Mouse (Mus musculus) megakaryocyte, embryonic 14.5 days (primary cell): ENCODE results near the gene Usp35. TPM values are rescaled to one million over a fixed set of nuclear protein-coding genes. Genes with fewer than 3 reads are reported as not detected.

Experiments
- H3K27me3 ChIP-seq: replicated peaks from 2 replicates; pipeline ENCODE3; 2012; ENCODE audit warnings: inconsistent platforms
- H3K36me3 ChIP-seq: replicated peaks from 2 replicates; pipeline ENCODE3; 2012; ENCODE audit warnings: low read length, inconsistent platforms, mixed read lengths
- H3K4me1 ChIP-seq: 2 replicates; pipeline ENCODE4 v1.6.1; 2012; ENCODE audit warnings: inconsistent platforms
- H3K4me3 ChIP-seq: replicated peaks from 2 replicates; pipeline ENCODE3; 2012; ENCODE audit warnings: moderate library complexity, mild to moderate bottlenecking, inconsistent platforms
- H3K9me3 ChIP-seq: 2 replicates; pipeline ENCODE4 v1.6.1; 2012; ENCODE audit warnings: inconsistent platforms
- FLI1 ChIP-seq: IDR thresholded peaks from 2 replicates; pipeline ENCODE4 v1.6.1; 2012; ENCODE audit warnings: low read length, inconsistent platforms, mixed read lengths
- GATA1 ChIP-seq: IDR thresholded peaks from 3 replicates; pipeline ENCODE4 v1.6.1; 2012; ENCODE audit warnings: mixed read lengths, low read length, inconsistent platforms, borderline replicate concordance
- polyA plus RNA-seq: library from polyadenylated mRNA; stranded (reverse); fragments of >175 nt; gene quantifications from 2 replicates; pipeline ENCODE4 v1.2.3, GENCODE M21; 2012; ENCODE audit warnings: low replicate concordance; ENCODE audit not compliant: insufficient read depth

Gene Usp35
- polyA plus RNA-seq, 1 experiment = 2.3 TPM

DNA sequence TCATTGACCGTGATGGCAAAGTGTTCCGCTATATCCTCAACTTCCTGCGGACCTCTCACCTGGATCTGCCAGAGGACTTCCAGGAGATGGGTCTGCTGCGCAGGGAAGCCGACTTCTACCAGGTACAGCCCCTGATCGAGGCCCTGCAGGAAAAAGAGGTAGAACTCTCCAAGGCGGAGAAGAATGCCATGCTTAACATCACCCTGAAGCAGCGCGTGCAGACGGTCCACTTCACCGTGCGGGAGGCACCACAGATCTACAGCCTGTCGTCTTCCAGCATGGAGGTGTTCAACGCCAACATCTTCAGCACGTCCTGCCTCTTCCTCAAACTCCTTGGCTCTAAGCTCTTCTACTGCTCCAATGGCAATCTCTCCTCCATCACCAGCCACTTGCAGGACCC, 15.6 kb upstream of the Usp35 start:
- TF ChIP-seq FLI1 = no peak
- no peak for TF ChIP-seq GATA1
- Histone ChIP-seq H3K27me3 (peaks cover 36% of the 10 kb centered on the region), H3K4me3 (peak overlapping the region; percentile 24), H3K36me3 (peaks cover 24% of the 10 kb centered on the region), H3K9me3 (no peaks in the 10 kb centered on the region), H3K4me1 (peaks cover 33% of the 10 kb centered on the region)

DNA sequence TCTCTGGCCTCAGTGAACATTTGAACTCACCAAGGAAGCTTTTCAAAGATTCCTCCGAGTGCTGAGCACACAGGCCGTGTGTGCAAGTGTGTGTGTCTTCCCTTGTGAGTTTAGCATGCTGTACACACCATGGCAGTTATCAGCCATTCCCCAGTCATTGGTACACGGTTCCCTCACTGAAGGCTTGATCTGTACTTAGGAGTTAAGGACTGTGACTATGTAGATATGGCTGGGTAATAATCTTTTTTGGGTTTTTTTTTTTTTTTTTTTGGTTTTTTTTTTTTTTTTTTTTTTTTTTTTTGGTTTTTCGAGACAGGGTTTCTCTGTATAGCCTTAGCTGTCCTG, 15.0 kb upstream of the Usp35 start:
- H3K36me3 ChIP-seq = peaks cover 24% of the 10 kb centered on the region
- no peak overlapping the region for H3K4me3 ChIP-seq
- H3K4me1 ChIP-seq = peaks cover 27% of the 10 kb centered on the region
- no peaks in the 10 kb centered on the region for H3K9me3 ChIP-seq
- TF ChIP-seq GATA1 = no peak
- no peak for TF ChIP-seq FLI1
- H3K27me3 ChIP-seq = peaks cover 36% of the 10 kb centered on the region

DNA sequence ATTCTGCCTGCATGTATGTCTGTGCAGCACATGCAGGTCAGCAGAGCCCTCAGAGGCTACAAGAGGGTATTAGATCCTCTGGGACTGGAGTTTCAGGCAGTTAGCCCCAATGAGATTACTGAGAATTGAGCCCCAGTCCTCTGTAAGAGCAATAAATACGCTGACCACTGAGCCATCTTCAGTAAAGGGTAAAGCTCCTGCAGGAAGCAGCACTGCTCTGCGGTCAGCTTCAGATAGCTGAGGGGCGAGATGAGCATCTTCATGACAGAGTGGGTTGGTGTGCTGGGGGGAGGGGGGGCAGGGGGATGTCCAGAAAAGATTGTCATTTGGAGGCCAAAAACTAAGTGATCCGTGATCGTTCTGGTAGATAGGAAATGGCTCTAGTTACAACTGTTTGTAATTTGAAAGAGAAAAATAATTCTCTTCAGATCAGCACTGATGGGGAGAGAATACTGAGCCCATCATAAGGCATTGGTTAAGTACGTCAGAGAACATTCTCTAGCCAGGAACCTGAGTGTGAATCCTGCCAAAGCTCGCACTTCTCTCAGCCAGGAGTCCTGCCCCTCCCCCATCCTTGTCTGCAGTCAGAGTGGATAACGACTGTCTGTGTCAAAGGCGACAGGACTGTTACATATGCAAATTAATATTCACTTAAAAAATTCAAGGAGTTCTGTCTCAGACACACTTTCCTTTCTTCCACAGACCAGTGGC, 14.4 kb upstream of the Usp35 start:
- Histone ChIP-seq H3K36me3 (peaks cover 24% of the 10 kb centered on the region), H3K9me3 (no peaks in the 10 kb centered on the region), H3K4me3 (no peak overlapping the region), H3K27me3 (peaks cover 34% of the 10 kb centered on the region), H3K4me1 (peaks cover 26% of the 10 kb centered on the region)
- no peak for TF ChIP-seq FLI1
- TF ChIP-seq GATA1 = no peak

DNA sequence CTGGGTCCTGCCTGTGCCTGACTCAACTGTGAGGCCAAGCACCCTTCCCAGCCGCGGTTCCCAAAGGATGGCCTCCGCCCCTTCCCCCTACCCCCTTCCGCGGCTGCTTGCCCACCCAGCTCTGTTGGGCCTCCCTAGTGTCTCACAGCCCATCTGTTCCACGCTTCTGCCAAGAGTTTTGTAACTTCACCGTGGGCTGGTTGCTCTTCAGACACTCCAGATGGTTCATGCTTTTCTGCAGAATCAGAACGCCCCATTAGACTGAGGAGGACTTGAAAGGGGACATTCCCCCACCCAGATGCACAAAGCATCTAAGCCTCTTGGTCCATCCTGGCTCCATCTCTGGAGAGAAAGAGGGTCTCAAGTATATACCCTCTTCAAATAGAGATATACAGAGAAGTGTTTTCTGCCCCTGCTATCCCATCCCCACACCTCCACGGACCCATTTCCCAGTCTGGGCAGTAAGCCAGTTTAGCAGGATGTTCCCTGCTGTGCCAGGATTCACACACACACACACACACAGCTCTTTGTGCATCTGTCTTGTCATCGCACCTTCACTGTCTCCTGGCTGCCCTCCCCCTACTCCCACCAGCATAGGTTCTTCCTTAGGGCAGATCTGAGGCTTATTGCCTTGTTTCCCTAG, 13.5 kb upstream of the Usp35 start:
- H3K27me3 ChIP-seq = peaks cover 32% of the 10 kb centered on the region
- no peak overlapping the region for H3K4me3 ChIP-seq
- peaks cover 3% of the 10 kb centered on the region for H3K9me3 ChIP-seq
- H3K4me1 ChIP-seq = peaks cover 31% of the 10 kb centered on the region
- H3K36me3 ChIP-seq = peaks cover 24% of the 10 kb centered on the region
- TF ChIP-seq GATA1 (no peak), FLI1 (no peak)

DNA sequence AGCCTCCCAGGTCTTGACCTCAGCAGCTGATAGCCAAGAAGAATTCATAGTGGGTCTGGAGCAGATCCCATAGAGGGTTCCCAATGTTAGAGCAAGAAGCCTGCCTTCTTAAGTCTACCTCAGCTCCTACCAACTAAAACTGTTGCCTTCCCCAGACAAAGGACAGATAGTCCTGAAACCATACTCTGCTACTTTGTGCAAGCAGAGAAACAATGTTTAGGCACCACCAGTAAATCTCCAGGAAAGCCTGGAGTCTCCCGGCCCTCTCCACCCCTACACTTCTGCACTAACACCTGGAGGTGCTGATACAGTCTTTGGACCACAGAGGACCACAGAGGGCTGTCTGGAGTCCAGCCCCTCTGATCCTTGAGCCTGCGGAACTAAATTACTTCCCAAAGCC, 12.8 kb upstream of the Usp35 start:
- peaks cover 31% of the 10 kb centered on the region for H3K4me1 ChIP-seq
- no peak for TF ChIP-seq GATA1
- TF ChIP-seq FLI1 = no peak

DNA sequence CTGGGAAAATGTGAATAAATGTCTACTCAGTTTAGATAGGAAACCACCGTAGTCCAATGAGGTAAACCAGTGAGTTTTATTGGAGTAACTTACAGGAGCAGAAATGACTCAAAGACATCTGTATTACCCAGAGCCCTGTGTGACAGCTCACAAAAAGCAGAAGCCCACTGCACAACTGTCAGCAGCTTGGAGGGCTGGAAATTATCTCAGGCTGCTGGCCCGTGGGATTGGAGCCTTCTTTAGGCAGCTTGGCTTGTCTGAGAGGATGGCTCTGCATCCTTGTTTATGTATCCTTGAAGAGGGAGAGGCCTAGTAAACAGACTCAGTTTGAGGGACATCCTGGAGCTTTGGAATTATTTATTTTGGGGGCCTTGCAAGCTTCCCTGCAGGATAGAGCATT, 11.1 kb upstream of the Usp35 start:
- Histone ChIP-seq H3K4me3 (no peak overlapping the region), H3K9me3 (peaks cover 3% of the 10 kb centered on the region), H3K27me3 (peaks cover 17% of the 10 kb centered on the region), H3K4me1 (peaks cover 40% of the 10 kb centered on the region), H3K36me3 (peaks cover 9% of the 10 kb centered on the region)
- no peak for TF ChIP-seq FLI1
- no peak for TF ChIP-seq GATA1

More for the DNA sequence above, 12.8 kb upstream of the Usp35 start:
- no peak overlapping the region for H3K4me3 ChIP-seq
- H3K27me3 ChIP-seq = peaks cover 29% of the 10 kb centered on the region
- peaks cover 24% of the 10 kb centered on the region for H3K36me3 ChIP-seq
- H3K9me3 ChIP-seq = peaks cover 3% of the 10 kb centered on the region

DNA sequence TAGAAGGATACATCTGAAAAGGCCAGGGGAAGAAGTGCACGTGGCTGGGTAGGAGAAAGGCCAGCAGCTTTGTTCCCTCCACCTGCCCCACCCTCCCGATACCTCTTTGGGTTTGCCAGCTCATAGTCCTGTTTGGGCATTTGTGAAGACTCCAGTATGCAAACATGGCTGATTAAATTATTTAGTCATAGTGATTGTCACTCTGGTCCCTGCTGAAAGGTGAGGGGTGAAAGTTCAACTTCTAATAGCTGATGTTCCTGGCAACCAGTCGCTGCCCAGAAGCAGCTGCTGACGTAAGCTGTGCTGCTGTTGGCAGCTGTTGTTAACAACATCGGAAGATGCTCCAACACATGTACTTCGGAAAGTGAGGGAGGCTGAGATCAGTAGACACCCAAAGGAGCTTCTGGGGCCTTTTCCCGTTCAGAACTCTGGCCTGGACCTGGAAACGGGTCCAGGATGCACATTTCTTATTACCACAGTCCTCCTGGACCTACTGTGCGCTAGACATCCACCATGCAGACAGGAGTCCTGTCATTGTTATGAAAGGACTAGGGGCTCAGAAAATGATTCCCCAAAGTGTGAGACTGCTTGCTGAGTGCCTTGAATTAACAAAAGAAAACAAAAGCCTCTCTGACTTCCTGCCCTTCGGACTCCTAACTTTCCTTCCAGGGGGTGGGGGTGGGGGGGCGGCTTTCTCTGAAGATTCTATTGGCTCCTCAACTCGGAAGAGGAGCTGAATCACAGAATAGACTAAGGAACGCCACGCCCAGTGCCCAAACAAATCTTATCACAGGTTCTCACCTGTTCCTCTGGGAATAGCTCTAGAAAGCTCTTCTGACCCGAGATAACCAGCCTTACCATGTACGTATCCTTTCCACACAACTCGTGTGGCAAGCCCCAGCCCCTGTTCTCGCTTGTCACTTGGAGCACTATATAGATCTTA, 9.4 kb upstream of the Usp35 start:
- TF ChIP-seq GATA1 (no peak), FLI1 (no peak)
- peaks cover 6% of the 10 kb centered on the region for H3K27me3 ChIP-seq
- peaks cover 54% of the 10 kb centered on the region for H3K4me1 ChIP-seq
- H3K36me3 ChIP-seq = no peaks in the 10 kb centered on the region
- no peak overlapping the region for H3K4me3 ChIP-seq
- peaks cover 3% of the 10 kb centered on the region for H3K9me3 ChIP-seq

DNA sequence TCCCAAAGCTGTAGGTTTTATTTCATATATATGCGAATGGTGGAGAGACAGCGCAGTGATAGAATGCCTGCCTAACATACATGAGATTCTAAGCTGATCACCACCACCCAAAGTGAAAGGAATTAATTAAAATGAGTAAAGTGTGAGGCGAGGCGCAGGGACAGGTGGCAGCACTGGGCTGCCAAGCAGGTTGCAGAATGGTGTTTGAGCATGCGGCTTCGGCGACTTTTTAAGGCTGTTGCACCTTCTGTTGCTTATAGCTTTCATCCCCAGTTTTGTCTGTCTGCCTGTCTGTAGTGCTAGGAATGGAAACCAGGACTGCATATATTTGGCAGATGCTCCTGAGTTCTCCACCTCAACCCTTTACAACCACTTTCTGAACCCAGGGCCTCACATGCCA, 7.8 kb upstream of the Usp35 start:
- TF ChIP-seq GATA1 = no peak
- TF ChIP-seq FLI1 = no peak
- Histone ChIP-seq H3K27me3 (peaks cover 2% of the 10 kb centered on the region), H3K4me3 (no peak overlapping the region), H3K36me3 (peaks cover under 1% of the 10 kb centered on the region), H3K4me1 (peaks cover 58% of the 10 kb centered on the region), H3K9me3 (peaks cover 3% of the 10 kb centered on the region)

DNA sequence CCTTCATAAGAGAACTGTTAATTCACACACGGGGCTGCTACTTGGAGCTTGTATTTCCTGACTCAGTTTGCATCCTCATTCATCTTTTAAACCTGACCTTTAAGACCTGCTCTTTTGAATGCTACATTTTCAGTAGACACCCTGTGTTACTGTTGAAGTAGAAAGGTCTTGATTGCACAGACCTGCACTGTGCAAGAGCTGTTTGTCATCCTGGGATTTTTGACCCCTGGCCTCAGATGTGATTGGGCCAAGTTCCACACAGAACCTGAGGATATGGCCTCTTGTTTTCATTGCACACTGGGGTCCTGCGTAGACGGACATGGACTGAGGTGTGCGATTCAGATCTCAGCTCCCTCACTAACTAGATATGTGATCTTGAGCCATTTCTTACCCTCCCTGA, 6.8 kb upstream of the Usp35 start:
- no peaks in the 10 kb centered on the region for H3K27me3 ChIP-seq
- H3K4me3 ChIP-seq = no peak overlapping the region
- peaks cover 3% of the 10 kb centered on the region for H3K9me3 ChIP-seq
- no peak for TF ChIP-seq FLI1
- no peak for TF ChIP-seq GATA1
- peaks cover 69% of the 10 kb centered on the region for H3K4me1 ChIP-seq
- peaks cover 3% of the 10 kb centered on the region for H3K36me3 ChIP-seq

DNA sequence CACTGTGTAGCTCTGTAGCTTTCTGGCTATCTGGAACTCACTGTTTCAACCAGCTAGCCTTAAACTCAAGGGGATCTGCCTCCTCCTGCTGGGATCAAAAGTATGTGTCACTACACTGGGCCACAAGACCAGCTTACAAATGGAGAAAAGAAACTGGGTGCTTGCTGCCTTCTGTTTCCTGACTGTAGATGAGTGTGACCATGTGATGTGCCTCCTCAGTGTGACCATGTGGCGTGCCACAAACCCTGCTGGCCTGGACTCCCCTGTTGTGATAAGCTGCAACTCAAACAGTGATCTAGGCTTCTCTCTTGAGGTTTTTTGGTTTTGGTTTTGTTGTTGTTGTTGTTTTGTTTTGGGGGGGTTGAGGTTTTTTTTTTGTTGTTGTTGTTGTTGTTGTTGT, 4.9 kb upstream of the Usp35 start:
- Histone ChIP-seq H3K4me1 (peaks cover 73% of the 10 kb centered on the region), H3K36me3 (peaks cover 3% of the 10 kb centered on the region), H3K9me3 (peaks cover 3% of the 10 kb centered on the region), H3K27me3 (no peaks in the 10 kb centered on the region), H3K4me3 (peak overlapping the region; percentile 83)
- TF ChIP-seq GATA1 = no peak; the same call in 2 of the 3 replicates
- TF ChIP-seq FLI1 = no peak
